Mouse (Mus musculus) heart, adult 2 months (tissue): Measurements from ENCODE around the gene Fgf8. TPM values are rescaled to one million over a fixed set of nuclear protein-coding genes. Genes with fewer than 3 reads are reported as not detected.

ENCODE experiments used
- DNase-seq, 2 experiments: peaks; one replicate each; pipeline ENCODE4 v3.0.0; 2021
- H3K27ac ChIP-seq: fragments of 200-600 bp; 2 replicates; pipeline ENCODE4 v1.8.1; 2022
- H3K27me3 ChIP-seq: fragments of 200-500 bp; 2 replicates; pipeline ENCODE4 v1.6.1; 2012; ENCODE audit warnings: mild to moderate bottlenecking, low read length, inconsistent platforms, mixed read lengths; ENCODE audit not compliant: control insufficient read depth, insufficient read depth
- H3K36me3 ChIP-seq: fragments of 200-500 bp; 2 replicates; pipeline ENCODE4 v1.6.1; 2012; ENCODE audit warnings: low read length, inconsistent platforms; ENCODE audit not compliant: control insufficient read depth, insufficient read depth
- H3K4me1 ChIP-seq: fragments of 200-500 bp; 2 replicates; pipeline ENCODE4 v1.6.1; 2011; ENCODE audit warnings: low read length; ENCODE audit not compliant: control insufficient read depth, insufficient read depth
- H3K4me3 ChIP-seq: fragments of 200-600 bp; 2 replicates; pipeline ENCODE4 v1.8.1; 2022
- H3K79me2 ChIP-seq: fragments of 200-500 bp; replicated peaks from 2 replicates; pipeline ENCODE4 v1.6.1; 2012; ENCODE audit warnings: mild to moderate bottlenecking, inconsistent platforms, low read length, moderate library complexity, mixed read lengths; ENCODE audit not compliant: control insufficient read depth, insufficient read depth
- H3K9ac ChIP-seq: fragments of 200-500 bp; 2 replicates; pipeline ENCODE4 v1.6.1; 2012; ENCODE audit warnings: low read depth, mild to moderate bottlenecking, control low read depth, inconsistent platforms, low read length, mixed read lengths
- CTCF ChIP-seq: fragments of 200-600 bp; IDR thresholded peaks from 2 replicates; pipeline ENCODE4 v1.8.1; 2022; ENCODE audit warnings: antibody characterized with exemption, mild to moderate bottlenecking, moderate library complexity
- EP300 ChIP-seq: fragments of 200-500 bp; IDR thresholded peaks from 2 replicates; pipeline ENCODE4 v1.6.1; 2011; ENCODE audit warnings: low read depth, low read length, control low read depth; ENCODE audit not compliant: insufficient read depth
- POLR2A ChIP-seq: fragments of 200-500 bp; IDR thresholded peaks from 2 replicates; pipeline ENCODE4 v1.6.1; 2011; ENCODE audit warnings: mild to moderate bottlenecking, low read depth, low read length, control low read depth; ENCODE audit not compliant: insufficient read depth
- WGBS: fragments of 180-500 bp; shearing (Covaris S2); methylation state at CpG from one replicate; pipeline ENCODE4 v1.1.7; 2018; 5-methylcytosine and 5-hydroxymethylcytosine counted together
- intact Hi-C: fragments of 180-260 bp; cut with DNase I; formaldehyde crosslinking; loops from one replicate; pipeline ENCODE4 v1.15.1; 2025
- polyA plus RNA-seq: library from polyadenylated mRNA; depleted of rRNA; stranded (reverse); fragments of >200 nt; gene quantifications from 2 replicates; pipeline ENCODE4 v1.2.3, GENCODE M21; 2012
- total RNA-seq, 2 experiments: library from RNA; stranded (reverse); gene quantifications; 2 replicates each; pipeline ENCODE4 v1.2.3; 2021

Fgf8 gene
- total and polyA plus RNA-seq, 3 experiments: not detected

DNA sequence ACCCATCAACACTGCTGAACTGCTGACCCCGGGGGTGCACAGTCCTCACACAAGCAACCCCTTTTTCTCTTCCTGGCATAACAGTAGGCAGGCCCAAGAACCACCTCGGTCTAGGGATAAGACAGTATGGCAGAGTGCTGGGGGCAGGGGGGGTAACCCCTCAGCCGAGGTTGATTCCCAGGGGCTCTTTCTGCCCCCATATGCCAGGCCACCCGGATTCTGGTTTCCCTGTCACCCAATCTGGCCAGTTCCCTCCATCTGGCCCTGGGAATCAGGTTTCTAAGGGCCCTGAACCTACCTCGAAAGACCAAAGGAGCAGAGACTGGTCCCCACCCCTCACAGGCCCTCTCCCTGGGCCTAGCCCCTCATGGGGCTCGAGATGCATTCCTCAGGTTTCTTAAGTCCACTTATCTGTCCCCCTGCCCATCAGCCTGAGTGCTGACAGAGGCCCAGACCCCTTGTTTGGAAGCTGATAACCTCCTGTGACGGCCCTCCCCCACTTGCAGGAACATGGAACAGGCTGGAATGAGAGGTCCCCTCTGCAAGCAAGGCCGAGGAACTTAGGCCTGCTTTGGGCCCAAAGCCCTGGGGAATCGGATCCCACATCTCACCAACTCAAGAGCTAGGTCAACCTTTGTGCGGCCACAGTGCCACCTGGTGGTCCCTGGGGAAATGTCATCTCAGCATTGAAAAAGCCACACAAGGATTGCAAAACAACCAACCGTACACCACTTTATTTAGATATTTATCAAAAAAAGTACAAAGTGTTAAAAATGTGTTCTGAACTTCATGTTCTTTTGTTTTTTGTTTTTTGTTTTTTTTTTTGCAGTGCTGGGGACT lies 4.5 kb upstream of the Fgf8 start:
- DNase-seq: peak; percentile 78 to 86
- H3K79me2 ChIP-seq: no peaks in the 10 kb centered on the region
- no peak overlapping the region for H3K27ac ChIP-seq
- H3K36me3 ChIP-seq: peaks cover 2% of the 10 kb centered on the region; the same call in 1 of the 2 replicates
- no peak overlapping the region for H3K9ac ChIP-seq
- TF ChIP-seq EP300 (0 out of 2 replicates have a peak, but pooled peaks have one; percentile 68), CTCF (peak; percentile 83), POLR2A (no peak)
- intact Hi-C loops: loop anchor here (2.0 to 5.0 kb wide), 2 partner anchors 90 to 526 kb away; no protein-coding TSS in a partner anchor
- WGBS: 41% methylated on average over 11 of the region's 11 CpGs
- H3K4me1 ChIP-seq: peaks cover 9% of the 10 kb centered on the region
- H3K27me3 ChIP-seq: peaks cover 7% of the 10 kb centered on the region
- no peak overlapping the region for H3K4me3 ChIP-seq

DNA sequence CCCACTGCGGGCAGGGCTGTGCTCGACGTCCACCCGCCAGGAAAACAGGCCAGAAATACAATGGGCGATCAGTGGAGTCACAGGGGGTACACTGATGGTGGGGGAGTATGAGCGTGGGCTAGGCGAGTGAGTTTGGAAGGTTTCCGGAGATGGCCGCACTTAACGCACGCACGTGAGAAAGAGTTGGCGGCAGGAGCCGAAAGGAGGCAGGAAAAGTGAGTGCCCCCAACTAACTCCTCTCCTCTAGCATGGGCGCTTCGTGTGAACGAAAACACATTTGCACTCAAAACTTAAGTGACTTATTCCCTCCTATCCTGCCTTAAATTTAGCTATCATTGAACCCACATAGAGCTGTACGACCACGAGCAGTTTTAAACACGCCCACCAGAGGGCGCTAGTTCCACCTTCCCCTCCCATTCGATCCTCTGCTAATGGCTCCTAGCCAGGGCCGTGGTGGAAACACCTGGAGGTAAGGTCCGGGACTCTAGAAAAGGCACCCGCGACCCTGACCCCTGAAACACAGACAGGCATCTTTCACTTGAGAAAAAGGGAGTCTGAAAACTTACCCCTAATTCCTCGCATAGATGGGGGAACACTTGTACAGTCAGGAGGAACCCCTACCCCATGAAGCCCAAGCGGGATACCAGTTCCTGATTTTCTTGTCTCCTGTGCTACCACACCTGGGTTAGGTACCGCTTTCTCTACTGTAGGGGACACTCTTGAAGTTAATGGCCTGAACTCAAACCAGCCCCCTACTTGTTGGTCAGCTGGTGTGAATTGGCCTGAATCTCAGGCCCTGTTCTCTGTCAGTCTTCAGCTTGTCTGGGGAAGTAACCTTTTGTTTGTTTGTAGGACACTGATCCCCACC lies 3.7 kb upstream of the Fgf8 start:
- DNase-seq: peak; percentile 79 to 85
- Histone ChIP-seq H3K27me3 (peaks cover 12% of the 10 kb centered on the region), H3K79me2 (no peaks in the 10 kb centered on the region), H3K4me3 (peak overlapping the region; percentile 0; the same call in 1 of the 2 replicates), H3K27ac (no peak overlapping the region), H3K9ac (no peak overlapping the region), H3K36me3 (peaks cover 2% of the 10 kb centered on the region; the same call in 1 of the 2 replicates), H3K4me1 (peaks cover 9% of the 10 kb centered on the region)
- TF ChIP-seq EP300 (0 out of 2 replicates have a peak, but pooled peaks have one; percentile 42), POLR2A (no peak), CTCF (peak; percentile 87)
- intact Hi-C loops: loop anchor here (1.0 to 5.0 kb wide), 3 partner anchors 89 to 526 kb away; no protein-coding TSS in a partner anchor
- 12% methylated on average over 29 of the region's 29 CpGs for WGBS

DNA sequence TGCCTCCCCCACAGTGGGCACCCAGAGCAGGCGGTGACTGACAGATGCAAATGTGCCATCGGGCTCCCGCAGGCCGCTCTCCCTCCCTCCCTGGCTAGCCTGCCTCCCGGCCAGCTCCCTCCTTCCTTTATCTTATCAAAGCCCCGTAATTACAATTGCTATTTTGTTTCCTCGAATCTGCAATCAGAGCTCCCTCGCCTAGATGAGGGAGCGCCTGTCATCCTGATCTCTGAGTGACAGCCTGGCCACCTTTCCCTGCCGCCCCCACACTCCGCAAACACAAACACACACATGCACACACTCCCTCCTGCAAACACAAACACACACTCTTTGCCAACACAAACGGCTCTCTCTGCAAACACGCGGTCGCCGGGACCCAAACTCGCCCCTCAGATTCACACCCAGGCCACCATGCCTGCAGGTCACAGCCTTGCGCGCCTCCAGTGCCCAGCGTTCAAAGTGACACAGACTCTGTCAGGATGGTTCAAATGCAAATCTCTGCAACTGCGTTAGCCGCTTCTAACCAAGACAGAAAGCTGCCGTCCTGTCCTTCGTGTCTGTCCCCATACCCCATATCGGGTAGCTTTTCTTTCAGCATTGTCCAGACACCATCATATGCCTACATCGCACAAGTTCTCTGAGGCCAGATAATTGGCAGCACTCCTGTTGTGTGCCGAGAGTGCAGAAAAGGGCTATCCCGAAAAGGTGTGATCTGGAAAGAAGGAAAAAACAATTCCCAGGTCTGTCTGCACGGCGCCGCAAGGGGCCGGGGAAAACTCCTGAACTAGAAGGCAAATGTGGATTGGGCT lies 2.8 kb upstream of the Fgf8 start:
- Histone ChIP-seq H3K27me3 (peaks cover 18% of the 10 kb centered on the region), H3K9ac (no peak overlapping the region), H3K4me1 (peaks cover 9% of the 10 kb centered on the region), H3K4me3 (peak overlapping the region; percentile 0; the same call in 1 of the 2 replicates), H3K27ac (no peak overlapping the region), H3K79me2 (no peaks in the 10 kb centered on the region), H3K36me3 (peaks cover 2% of the 10 kb centered on the region; the same call in 1 of the 2 replicates)
- WGBS: 14% methylated on average over 32 of the region's 32 CpGs
- intact Hi-C loops: loop anchor here (1.0 to 5.0 kb wide), 3 partner anchors 88 to 525 kb away; no protein-coding TSS in a partner anchor
- peak in 1 of 2 experiments; percentile 28 for DNase-seq
- TF ChIP-seq CTCF (no peak), POLR2A (no peak), EP300 (no peak)

DNA sequence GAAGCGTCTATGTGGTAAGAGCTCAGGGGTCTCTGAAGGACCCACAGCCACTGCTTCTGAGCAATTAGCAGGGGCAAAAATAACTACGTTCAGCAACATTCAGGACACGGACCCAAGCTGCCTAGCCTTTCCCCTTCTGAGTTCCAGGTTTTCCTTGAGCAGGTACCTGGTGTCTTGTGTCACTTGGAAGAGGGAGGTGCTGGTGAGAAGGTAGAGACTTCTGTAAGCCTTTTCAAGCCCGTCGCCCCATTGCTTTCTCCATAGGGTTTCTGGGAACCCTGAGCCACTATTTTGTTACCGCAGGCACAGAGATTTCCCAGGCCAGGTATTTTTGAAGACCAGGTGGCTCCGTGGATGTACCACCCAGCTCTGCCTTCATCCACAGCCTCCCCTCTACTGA lies 904 bp upstream of the Fgf8 start:
- Histone ChIP-seq H3K79me2 (no peaks in the 10 kb centered on the region), H3K4me3 (no peak overlapping the region), H3K4me1 (peaks cover 8% of the 10 kb centered on the region), H3K36me3 (no peaks in the 10 kb centered on the region), H3K9ac (no peak overlapping the region), H3K27ac (no peak overlapping the region), H3K27me3 (peaks cover 18% of the 10 kb centered on the region)
- no peak for TF ChIP-seq CTCF
- no peak for TF ChIP-seq EP300
- TF ChIP-seq POLR2A: no peak
- 59% methylated on average over 7 of the region's 7 CpGs for whole genome bisulfite sequencing
- intact Hi-C loops: no loop called here
- no peak for DNase-seq

DNA sequence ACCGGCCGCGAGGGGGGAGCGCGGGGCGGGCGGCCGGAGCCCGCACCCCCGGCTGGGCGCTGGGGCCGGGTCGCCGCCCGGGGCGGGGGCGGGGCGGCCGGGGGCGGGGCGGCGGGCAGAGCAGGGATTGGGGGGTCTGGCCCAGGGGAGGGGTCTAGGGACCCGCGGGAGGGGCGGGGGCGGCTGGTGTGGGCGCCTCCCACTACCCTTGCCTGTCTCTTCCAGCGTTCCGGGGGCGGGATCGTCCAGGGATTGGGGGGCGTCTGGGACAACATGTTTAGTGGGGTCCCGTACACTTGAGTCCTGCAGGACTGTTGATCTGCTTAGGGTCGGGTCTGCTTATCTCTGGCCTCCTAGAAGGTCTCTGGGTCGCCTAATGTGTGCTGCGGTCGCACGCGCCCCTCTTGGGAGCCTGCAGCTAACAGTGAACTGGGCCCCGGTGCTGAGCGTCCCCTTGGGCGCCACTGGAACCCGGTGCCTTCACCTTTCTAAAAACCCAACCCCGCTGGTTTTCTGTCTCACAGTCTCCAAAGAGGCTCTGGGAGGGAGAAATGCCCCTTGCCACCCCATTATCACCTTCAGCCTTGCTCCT lies 365 bp upstream of the Fgf8 start:
- peaks cover 3% of the 10 kb centered on the region for H3K4me1 ChIP-seq
- H3K9ac ChIP-seq: no peak overlapping the region
- H3K4me3 ChIP-seq: no peak overlapping the region
- TF ChIP-seq POLR2A (no peak), EP300 (no peak), CTCF (no peak)
- 12% methylated on average over 25 of the region's 44 CpGs for WGBS
- DNase-seq: no peak
- no peaks in the 10 kb centered on the region for H3K36me3 ChIP-seq
- H3K27me3 ChIP-seq: peaks cover 18% of the 10 kb centered on the region
- H3K27ac ChIP-seq: no peak overlapping the region
- intact Hi-C loops: no loop called here
- H3K79me2 ChIP-seq: no peaks in the 10 kb centered on the region
